Mouse (Mus musculus) Patski (cell line): ENCODE data around the gene Cdk19. TPM values are rescaled to one million over a fixed set of nuclear protein-coding genes. Genes with fewer than 3 reads are reported as not detected.

Experiments used
- ATAC-seq: fragments of 100-300 bp; one replicate; pipeline ENCODE4 v1.8.0; 2021
- CTCF ChIA-PET: fragments of 350-600 bp; sonication (Branson Sonifier 250); formaldehyde crosslinking; loops from one replicate; lab custom pipeline; 2022; ENCODE audit warnings: inconsistent platforms; lab: Charles Lee
- POLR2A ChIA-PET: fragments of 350-600 bp; sonication (Branson Sonifier 250); formaldehyde crosslinking; loops from one replicate; lab custom pipeline; 2022; ENCODE audit warnings: antibody characterized with exemption, inconsistent platforms; lab: Charles Lee
- DNase-seq: peaks from one replicate; pipeline ENCODE4 v3.0.0-alpha.2; 2011; ENCODE audit warnings: low read depth, low spot score
- H3K27me3 ChIP-seq: fragments of 371-371 bp; one replicate; pipeline ENCODE4 v1.5.1; 2021
- CTCF ChIP-seq: fragments of 100-300 bp; IDR thresholded peaks from one replicate; pipeline ENCODE4 v1.5.1; 2021
- in situ Hi-C: fragments of 300-500 bp; cut with MboI; formaldehyde crosslinking; loops from 3 replicates; pipeline ENCODE4 v1.11.1; 2018; ENCODE audit warnings: low pct_unique_long_range_greater_than_20kb, mixed read lengths
- polyA plus RNA-seq: library from polyadenylated mRNA; unstranded; gene quantifications from one replicate; pipeline ENCODE4 v1.2.3, GENCODE M21; 2021

Cdk19 gene
- polyA plus RNA-seq, 1 experiment from 2014 or later, result 18.6 TPM

DNA sequence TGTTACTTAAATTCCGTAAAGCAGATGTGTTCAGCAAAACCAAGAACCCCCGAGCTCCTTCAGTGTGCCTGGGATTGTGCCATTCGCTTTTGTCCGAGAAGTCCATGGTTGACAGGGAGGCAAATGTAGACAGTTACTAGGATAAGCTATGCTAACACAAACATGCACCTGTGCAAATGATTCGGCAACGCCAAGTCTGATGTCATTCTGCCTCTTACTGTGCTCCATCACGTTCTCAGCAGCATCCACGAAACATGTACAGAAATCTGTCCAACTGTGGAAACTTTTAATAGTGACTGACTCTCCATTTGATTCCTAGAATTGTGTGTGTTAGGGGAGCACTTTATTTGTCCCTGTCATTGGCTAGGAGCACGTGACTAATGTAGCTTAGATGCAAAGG is 93.0 kb downstream of the Cdk19 start:
- DNase-seq (no peak), ATAC-seq (no peak)
- H3K27me3 ChIP-seq, result no peaks in the 10 kb centered on the region
- ChIA-PET POLR2A (interaction anchor here (0.6 kb wide), 1 partner anchor 74 kb away, joined by 3 read pairs; no protein-coding TSS in a partner anchor), CTCF (no interaction called here)
- TF ChIP-seq CTCF, result no peak
- in situ Hi-C loops, result no loop called here

DNA sequence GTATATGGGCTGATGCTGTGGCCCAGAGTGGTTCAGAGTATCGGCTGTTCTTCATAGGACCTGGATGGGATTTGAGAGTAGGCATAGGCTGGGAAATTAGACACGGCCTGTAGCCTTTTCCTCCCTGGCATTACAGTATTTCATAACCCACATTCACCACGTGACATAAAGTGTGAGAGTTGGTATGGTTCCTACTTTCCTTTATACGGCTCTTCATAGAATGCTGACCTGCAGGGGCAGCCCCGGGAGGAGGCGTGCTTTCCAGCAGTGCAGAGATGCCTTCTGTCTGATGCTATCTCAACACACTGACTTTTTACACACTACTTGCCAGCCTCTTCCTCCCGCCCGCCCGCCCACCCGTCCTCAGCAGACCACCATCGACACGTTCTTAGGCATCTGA is 96.0 kb downstream of the Cdk19 start:
- no peak for TF ChIP-seq CTCF
- H3K27me3 ChIP-seq, result no peaks in the 10 kb centered on the region
- in situ Hi-C loops, result no loop called here
- DNase-seq (no peak), ATAC-seq (no peak)
- POLR2A ChIA-PET, result no interaction called here
- CTCF ChIA-PET, result no interaction called here

DNA sequence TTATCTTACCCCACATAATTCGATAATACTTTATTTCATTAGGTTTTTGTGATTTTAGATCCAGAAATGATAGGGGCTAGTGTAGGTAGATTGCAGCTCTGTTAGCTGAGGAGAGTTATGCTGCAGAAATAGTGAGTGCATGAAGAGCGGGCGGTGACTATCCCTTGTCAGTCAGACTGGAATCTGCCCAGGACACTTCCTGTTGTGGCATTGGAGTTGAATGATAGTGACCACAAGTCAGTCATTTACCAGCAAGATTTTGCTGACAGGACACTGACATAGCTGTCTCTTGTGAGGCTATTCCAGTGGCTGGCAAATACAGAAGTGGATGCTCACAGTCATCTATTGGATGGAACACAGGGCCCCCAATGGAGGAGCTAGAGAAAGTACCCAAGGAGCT is 97.8 kb downstream of the Cdk19 start:
- POLR2A ChIA-PET, result no interaction called here
- TF ChIP-seq CTCF, result no peak
- no peak for ATAC-seq
- in situ Hi-C loops, result no loop called here
- H3K27me3 ChIP-seq, result no peaks in the 10 kb centered on the region
- CTCF ChIA-PET, result no interaction called here
- no peak for DNase-seq

DNA sequence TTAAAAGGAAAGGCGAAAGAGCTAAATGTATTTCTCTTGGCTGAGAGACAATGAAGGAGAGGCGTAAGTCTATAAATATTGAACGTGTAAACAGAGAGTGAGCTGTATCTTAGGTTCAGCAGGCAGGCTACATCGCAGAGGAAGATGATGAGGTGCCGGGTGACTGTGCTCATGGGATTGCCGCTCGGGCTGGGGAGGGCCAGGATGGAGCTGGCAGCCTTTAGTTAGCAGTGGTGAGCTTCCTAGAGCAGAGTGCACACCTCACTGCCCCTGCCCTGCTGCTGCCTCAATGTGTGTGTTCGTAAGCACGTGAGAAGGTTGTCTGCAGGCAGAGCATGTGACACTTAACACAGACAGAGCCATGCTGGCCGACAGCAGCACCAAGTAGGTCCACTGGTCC is 101.4 kb downstream of the Cdk19 start:
- no peak for TF ChIP-seq CTCF
- ATAC-seq, result no peak
- ChIA-PET POLR2A (no interaction called here), CTCF (interaction anchor here (1.0 kb wide), 1 partner anchor 21 kb away, joined by 3 read pairs; no protein-coding TSS in a partner anchor)
- DNase-seq, result no peak
- no peaks in the 10 kb centered on the region for H3K27me3 ChIP-seq
- in situ Hi-C loops, result no loop called here

DNA sequence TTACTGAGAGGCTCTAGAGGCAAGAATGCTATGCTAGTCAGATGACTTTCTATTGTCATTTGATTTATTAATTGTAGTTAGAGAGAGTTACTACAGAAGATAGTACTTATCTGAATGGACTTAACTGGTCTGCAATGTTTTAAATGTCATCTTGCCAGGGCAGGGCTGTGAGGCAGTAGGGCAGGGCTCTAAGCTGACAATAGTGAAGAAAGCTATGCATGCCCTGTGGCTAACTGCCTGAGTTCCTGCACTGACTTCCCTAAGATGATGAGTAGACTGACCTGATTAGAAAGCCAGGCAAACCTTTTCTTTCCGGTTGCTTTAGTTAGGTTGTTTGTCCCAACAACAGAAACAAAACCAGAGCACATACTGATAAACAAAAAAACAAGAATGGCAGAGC is 102.7 kb downstream of the Cdk19 start:
- in situ Hi-C loops, result no loop called here
- CTCF ChIA-PET, result no interaction called here
- POLR2A ChIA-PET, result no interaction called here

DNA sequence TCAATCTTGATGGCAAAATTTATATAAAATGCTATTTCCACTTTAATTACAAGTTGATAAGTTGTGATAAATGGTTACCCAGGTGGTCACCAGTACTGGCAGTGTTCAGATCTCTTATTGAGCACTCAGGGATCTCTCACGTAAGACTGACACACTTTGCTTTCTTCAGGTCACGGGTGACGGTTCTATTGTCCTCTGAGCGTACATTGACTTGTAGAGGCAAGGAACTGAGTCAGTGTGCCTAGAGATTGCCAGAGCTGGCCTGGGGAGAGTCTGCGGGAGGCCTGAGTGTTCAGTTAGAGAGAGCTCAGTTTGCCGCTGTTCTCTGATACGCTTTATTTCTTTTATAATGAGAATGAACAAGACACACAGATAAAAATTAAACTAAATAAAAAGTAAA is 104.0 kb downstream of the Cdk19 start:
- DNase-seq (no peak), ATAC-seq (no peak)
- in situ Hi-C loops, result no loop called here
- TF ChIP-seq CTCF, result no peak
- ChIA-PET CTCF (interaction anchor here (1.5 kb wide), 1 partner anchor 12 kb away, joined by 3 read pairs; no protein-coding TSS in a partner anchor), POLR2A (no interaction called here)
- no peaks in the 10 kb centered on the region for H3K27me3 ChIP-seq

More for the DNA sequence above, 102.7 kb downstream of the Cdk19 start:
- no peak for TF ChIP-seq CTCF
- no peaks in the 10 kb centered on the region for H3K27me3 ChIP-seq
- ATAC-seq (no peak), DNase-seq (no peak)

DNA sequence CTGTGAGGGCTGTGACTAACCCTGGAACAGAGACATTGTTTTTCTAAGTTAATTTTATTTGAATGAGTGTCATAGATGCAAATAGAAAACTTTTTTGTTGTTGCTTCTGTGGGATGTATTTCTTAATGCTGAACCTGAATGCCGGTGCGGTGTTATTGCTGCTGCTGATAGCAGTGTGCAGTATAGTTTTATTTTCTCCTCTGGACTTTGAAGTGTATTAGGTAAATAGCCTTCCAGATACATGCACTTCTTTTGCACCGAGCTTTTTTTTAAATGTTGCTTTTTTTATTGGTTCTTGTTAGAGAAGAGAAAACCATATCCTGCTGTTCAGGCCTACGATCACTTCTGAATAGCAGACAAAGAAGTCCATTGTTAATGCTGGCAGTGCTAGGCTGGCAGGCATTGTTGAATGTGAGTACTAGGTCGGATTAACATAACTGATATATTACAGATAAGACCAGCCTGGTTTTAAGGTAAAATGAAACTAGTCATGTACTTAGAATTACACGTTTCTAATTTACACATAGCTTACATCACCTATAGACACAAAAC is 104.5 kb downstream of the Cdk19 start:
- DNase-seq, result no peak
- in situ Hi-C loops, result no loop called here
- no peak for TF ChIP-seq CTCF
- no peak for ATAC-seq
- ChIA-PET POLR2A (no interaction called here), CTCF (interaction anchor here (1.5 kb wide), 1 partner anchor 11 kb away, joined by 3 read pairs; no protein-coding TSS in a partner anchor)
- no peaks in the 10 kb centered on the region for H3K27me3 ChIP-seq

DNA sequence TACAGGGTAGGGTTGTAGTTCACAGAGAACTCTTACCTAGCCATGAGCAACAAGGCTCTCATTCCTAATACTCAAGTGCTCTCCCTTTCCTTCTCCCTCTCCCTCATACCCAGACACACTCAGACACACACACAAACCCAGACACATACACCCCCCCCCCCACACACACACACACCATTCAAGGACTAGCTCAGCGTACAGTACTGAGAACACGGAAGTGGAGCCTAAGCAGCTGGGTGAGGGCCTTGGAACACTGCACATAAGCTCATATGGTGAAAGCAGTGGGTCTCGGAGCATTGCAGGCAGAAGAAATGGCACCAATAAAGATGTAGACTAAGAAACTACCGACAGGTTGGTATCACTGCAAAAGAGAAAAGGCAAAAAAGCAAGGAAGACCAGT is 105.2 kb downstream of the Cdk19 start:
- no peak for ATAC-seq
- no peak for TF ChIP-seq CTCF
- DNase-seq, result no peak
- no peaks in the 10 kb centered on the region for H3K27me3 ChIP-seq
- POLR2A ChIA-PET, result no interaction called here
- CTCF ChIA-PET, result no interaction called here
- in situ Hi-C loops, result no loop called here

DNA sequence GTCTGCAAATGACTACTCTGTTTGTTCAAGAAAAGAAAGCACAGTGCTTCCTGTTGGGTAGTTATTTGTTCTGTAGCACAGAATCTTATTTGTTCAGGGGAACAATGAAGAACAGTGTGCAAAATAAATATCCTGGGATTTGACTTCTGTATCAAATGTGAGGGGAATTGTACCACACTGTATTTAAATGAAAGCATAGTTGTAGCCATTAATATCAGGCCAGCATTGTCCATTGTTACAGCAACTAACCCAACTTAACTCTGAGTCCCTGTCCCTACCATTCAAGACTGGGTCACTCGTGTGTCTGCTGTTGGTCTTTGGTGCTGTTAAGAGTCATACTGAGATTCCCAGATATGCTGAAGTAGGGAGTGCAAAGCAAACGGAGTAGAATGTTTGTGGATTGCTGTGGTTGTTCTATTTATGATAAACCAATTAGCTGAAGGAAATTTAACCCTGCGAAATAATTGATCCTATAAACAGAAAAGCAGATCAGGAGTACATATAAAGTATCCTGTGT is 106.8 kb downstream of the Cdk19 start:
- in situ Hi-C loops, result no loop called here
- CTCF ChIA-PET, result no interaction called here
- DNase-seq (no peak), ATAC-seq (no peak)
- no peak for TF ChIP-seq CTCF
- no peaks in the 10 kb centered on the region for H3K27me3 ChIP-seq
- POLR2A ChIA-PET, result interaction anchor here (0.8 kb wide), 1 partner anchor 24 kb away, joined by 4 read pairs; no protein-coding TSS in a partner anchor

DNA sequence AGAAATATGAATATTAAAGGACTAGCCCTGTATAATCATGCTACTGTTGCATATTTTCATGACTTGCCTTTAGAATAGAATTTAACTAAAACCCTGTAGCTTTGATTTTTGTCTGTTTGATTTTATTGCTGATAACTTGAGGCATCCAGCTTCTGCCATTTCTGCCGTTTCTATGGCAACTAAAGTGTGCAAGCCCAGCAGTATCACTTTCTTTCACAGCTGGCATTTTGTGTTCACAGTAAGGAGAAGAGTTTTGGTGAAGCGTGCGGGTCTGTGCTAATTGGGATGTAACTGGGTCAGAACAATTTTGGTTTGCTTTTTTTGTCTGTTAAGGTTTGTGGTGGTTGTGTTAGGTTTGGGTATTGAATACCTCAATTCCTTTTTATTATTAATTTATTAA is 107.3 kb downstream of the Cdk19 start:
- ATAC-seq (no peak), DNase-seq (no peak)
- CTCF ChIA-PET, result interaction anchor here (1.3 kb wide), 1 partner anchor 8 kb away, joined by 3 read pairs; no protein-coding TSS in a partner anchor
- in situ Hi-C loops, result no loop called here
- POLR2A ChIA-PET, result interaction anchor here (0.8 kb wide), 1 partner anchor 24 kb away, joined by 4 read pairs; no protein-coding TSS in a partner anchor
- TF ChIP-seq CTCF, result no peak
- no peaks in the 10 kb centered on the region for H3K27me3 ChIP-seq

DNA sequence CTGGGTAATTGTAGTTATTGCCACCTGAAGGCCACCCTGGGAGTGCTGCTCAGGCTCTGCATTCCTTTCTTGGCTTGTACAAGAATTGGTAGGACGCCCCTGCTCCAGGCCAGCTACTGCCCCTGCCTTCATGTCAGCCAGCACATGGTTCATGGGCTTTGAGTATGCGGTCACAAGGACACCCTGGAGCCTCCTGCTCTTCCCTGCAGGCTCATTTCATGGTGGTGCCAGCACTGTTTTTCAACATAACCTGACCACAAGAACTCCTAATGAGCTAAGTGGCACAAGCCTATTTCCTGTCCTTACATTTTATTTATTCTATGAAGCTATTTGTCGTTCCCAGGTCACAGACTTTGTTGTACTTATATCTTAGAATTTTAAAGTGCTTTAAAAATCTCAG is 107.9 kb downstream of the Cdk19 start:
- no peak for DNase-seq
- ChIA-PET CTCF (interaction anchor here (1.3 kb wide), 1 partner anchor 9 kb away, joined by 3 read pairs; no protein-coding TSS in a partner anchor), POLR2A (interaction anchor here (0.6 kb wide), 1 partner anchor 1349 kb away, joined by 4 read pairs; no protein-coding TSS in a partner anchor)
- peak; percentile 60 for ATAC-seq
- in situ Hi-C loops, result no loop called here
- H3K27me3 ChIP-seq, result no peaks in the 10 kb centered on the region
- TF ChIP-seq CTCF, result no peak
